Mouse (Mus musculus): Measurements from ENCODE around the gene Zc3h12c.

- TF ChIP-seq E2F4 (IDR thresholded peaks at IDR 0.05; ENCODE audit: borderline replicate concordance, low read depth, low read length) (no peak), POLR2A (IDR thresholded peaks at IDR 0.05; ENCODE audit: control insufficient read depth in 1 of 2, insufficient read depth in 1 of 2, low read depth in 1 of 2, low read length in 2 of 2, poor library complexity in 1 of 2) (no peak)
Measured at GRCm38 (mm10) chr9:52181419-52181818, 13.0 kb upstream of the Zc3h12c start.

Measured in MEL (cell line).